Mouse (Mus musculus) retina, postnatal 1 day (tissue): ENCODE measurements at regions not wholly inside any gene's neighbourhood (a gene's known extent, or its start where the extent isn't known, plus 50 kb on each side); places are given as distances from the start of the nearest gene placed in this dataset.

ENCODE experiments used
- DNase-seq: peaks from one replicate; pipeline ENCODE4 v3.0.0-alpha.2; 2012

DNA sequence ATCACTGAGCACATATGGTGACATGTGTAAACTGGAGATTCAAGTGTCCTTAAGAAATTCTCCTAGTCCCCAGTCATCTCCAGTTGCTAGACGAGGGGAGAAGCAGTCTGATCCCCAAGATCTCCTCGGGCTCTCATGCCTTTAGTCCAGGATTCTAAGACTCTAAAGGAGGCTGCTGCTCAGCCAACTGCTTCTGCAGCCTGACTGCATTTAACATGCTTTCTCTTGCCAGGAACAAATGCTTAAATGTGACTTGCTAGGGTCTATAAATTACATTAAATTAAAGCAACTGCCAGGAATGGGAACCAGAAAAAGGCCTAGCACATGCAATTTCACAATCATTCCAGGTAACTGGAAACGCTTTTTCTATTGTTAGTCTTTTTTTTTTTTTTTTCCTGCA, 599.8 kb upstream of the Gcfc2 start:
- no peak for DNase-seq

- no peak for DNase-seq
These were observed 559.4 kb upstream of the Gcfc2 start for GRCm38 (mm10) chr6:81363969-81364529.

- no peak for DNase-seq
These were observed 535.0 kb upstream of the Gcfc2 start for GRCm38 (mm10) chr6:81388484-81388883.

GRCm38 (mm10) chr6:81403122-81403521, 520.3 kb upstream of the Gcfc2 start:
- no peak for DNase-seq

DNA sequence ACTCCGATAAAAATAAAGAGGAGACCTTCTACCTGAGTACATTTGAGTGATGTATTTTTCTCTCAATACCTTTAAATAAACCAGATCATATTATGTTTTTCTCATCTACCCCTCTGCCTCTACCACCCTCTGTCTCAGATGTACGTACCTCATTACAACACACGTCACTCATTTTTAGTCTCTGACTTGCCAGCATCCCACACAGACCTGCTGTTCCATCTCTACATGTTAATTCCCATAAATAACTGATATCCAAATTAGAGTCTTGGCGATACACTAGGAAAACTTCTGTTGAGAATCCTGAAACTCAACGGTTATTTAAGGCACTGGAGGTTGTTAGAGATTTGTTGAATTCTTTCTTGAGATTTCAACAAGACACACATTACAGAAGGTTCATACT, 509.9 kb upstream of the Gcfc2 start:
- DNase-seq: no peak

GRCm38 (mm10) chr6:81434745-81435144, 488.7 kb upstream of the Gcfc2 start:
- DNase-seq: no peak

DNA sequence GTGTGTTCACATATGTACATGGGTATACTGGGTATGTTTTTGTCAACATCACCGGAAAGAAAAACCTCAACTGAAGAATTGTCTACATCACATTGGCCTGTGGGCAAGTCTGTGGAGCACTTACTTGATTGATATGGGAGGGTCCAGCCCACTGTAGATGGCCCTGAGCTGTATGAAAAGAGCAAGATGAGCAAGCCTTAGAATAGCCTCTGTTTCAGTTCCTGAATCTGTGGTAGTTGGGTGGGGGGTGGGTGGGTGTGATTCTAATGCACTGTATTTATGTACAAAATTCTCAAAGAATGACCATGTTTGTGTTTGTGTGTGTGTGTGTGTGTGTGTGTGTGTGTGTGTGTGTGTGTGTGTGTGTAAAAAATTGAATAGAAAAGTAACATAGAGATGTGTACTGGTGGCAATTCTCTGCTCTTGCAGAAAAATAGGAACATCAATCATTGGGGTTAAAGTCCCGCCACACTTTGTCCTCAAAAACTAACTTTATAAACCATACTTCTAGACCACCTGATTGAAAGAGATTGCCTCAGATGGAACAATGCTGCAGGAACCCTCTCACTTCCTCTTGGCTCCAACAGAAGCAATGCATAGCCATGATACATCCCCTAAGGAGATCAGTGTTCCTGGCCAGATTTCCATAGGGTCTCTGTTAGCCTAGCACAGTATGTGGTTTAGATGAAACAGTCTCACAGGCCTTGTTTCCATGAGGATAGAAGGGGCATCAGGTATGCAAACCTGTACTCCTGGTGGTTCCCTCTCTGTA, 484.3 kb upstream of the Gcfc2 start:
- no peak for DNase-seq

DNA sequence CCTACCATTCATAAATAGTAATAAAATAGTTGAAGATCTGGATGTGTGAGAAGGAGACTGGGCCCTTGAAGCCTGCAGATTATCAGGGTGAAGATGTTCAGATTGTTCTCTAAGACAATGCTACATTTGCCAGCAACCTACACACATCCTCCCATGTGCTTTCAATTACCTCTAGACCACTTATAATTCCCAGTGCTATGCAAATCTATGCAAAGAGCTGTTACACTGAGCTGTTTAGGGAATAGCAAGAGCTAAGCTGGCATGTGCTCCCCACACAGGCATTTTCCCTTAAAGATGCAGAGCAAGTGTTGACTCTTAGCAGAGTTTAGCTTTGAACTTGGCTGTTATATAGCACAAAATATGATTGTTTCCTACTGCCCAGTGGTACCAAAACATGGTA, 482.1 kb upstream of the Gcfc2 start:
- no peak for DNase-seq

DNA sequence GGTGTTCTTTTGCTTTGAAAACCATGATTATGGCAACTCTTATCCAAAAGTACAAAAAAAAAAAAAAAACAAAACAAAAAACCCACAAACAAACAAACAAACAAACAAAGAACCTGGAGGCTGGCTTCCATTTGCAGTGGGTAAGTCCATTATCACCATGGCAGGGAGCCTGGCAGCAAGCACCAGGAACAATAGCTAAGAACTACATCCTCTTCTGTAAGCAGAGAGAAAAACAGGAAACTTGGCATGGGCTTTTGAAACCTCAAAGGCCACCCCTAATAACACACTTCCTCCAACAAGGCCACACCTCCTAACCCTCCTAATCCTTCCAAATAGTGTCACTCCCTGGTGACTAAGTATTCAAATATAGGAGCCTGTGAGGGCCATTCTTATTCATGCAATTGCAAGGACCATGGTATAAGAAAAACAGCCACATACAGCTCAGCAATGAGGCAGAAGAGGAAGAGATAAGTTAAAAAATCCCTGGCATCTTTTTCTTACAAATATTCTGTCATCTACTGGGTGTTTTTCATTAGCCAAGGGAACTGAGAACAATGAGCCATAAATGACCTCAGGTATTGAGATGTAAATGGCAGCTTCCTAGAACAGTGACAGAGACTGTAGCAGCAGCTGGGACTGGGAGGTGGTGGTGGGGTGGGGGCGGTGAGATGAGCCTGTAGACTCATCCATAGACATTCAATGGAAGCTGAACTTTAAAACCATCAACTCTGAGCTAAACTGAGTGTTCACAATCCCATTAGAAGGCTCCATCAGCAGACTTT, 477.3 kb upstream of the Gcfc2 start:
- DNase-seq: no peak

DNA sequence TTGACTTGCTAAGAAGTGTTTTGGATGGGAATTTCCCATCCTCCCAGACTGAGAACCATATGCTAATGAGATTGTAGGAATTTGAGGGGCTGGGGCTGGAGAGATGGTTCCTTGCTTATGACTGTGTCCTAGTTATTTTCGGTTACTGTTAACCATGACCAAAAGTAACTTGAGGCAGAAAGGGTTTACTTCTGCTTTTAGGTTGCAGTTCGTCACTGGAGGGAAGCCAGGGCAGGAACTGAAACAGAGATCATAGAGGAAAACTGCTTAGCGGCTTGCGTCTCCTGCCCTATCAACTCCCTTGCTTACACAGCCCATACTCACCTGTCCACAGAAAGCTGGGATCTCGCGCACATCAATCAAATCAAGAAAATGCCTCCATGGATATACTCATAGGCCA, 475.8 kb upstream of the Gcfc2 start:
- no peak for DNase-seq

- no peak for DNase-seq
These were observed 475.1 kb upstream of the Gcfc2 start for GRCm38 (mm10) chr6:81448366-81448765.

- DNase-seq: no peak
These were observed 462.4 kb upstream of the Gcfc2 start for GRCm38 (mm10) chr6:81461095-81461494.

DNA sequence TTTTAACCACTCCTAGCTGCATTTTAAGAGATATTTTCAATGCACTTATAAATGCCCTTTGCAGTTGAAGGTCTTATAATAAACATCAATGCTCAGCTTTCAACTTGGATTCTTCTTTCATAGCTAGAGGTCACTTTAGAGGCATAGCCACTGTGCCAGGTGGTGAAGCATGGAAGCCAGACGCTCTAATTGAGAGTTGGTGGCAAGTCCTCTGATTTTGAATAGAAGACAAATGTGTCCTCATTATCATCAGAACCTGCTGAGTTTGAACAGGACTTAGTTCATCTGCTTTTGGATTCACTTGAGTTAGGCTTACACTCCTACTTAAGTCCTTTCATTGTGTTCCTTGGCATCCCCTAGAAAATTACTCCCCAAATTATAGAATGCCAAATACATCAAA, 459.0 kb upstream of the Gcfc2 start:
- no peak for DNase-seq

GRCm38 (mm10) chr6:81466536-81466935, 456.9 kb upstream of the Gcfc2 start:
- no peak for DNase-seq

DNA sequence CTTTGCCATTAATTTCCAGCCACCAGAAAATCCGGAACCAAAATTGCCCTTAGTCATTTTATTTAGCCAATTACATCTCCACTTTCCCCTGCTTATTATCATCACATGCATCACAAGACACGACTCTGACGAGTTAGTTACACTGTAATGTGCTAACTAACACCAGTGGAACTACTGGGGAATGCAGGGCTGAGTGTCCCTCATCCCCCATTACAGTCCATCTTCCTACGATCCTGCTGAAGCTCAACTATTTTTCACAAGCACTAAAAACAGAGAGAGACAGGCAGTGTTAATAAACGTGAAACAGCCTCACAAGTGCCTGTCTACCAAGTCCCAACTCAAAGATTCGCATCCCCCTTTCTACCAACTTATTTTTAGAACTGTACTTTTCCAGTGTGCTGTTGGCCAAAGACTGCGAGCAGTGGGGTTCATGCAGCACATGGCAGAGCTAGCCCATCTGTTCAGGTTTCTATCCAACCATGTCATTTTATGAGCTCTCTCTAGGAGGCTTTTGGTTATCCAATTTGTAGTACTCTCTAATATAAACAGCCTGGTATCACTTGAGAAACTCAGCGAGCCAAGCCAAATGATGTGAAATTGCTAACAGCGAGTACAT, 452.0 kb upstream of the Gcfc2 start:
- no peak for DNase-seq

GRCm38 (mm10) chr6:81472506-81472905, 451.0 kb upstream of the Gcfc2 start:
- no peak for DNase-seq

DNA sequence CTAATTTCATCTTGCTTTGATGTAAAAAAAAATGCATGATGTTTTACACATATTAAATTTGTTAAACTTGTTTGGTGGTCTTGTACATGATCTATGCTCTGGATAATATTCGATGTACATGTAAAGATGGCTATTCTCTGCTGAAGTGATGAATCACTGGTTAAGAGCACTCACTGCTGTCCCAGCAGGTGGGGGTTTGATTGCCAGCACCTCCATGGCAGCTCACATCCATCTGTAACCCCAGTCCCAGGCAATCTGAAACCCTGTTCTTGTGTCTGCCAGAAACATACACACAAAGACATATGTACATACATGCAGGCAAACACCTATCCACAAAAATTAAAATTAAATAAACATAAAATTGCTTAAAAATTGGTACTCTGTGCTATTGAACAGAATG, 448.7 kb upstream of the Gcfc2 start:
- no peak for DNase-seq

DNA sequence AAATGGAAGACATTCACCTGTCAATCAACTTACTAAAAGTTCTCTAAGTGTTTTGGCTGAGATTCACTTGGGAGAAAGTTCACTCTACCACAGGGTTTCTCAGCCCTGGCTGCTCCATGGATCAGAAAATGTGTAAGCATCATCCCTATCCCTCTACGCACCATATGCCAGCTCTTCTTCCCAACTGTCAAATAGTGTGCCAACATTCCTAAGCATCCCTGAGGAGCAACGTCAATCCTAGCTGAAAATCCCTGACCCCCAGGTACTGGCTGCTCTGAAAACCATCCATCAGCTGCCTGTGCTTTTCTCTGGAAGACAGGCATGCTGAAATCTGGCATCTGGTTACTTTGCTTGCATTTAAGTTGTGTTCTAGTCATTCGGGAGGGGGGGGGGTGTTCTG, 436.5 kb upstream of the Gcfc2 start:
- DNase-seq: no peak

DNA sequence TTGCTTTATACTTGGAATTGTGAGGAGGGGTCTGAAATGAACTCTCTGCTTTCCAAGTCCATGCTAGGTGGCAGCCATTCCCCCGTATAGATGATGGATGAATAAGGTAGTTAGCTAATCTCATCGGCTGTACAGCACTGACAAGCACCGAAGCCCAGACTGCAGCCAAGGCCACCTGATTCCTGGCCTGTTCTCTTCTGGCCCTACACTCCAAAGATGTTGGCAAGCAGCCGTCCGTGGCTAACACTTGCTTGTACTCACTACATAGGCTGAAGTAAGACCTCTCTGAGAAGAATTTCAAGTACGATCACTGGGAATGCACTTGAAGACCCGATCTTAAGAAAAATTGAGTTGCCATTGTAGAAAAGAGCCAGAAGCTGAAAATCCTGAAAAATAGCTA, 427.2 kb upstream of the Gcfc2 start:
- DNase-seq: no peak

GRCm38 (mm10) chr6:81517185-81517584, 406.3 kb upstream of the Gcfc2 start:
- DNase-seq: no peak

GRCm38 (mm10) chr6:81562260-81562659, 361.2 kb upstream of the Gcfc2 start:
- DNase-seq: no peak

- DNase-seq: no peak
These were observed 360.3 kb upstream of the Gcfc2 start for GRCm38 (mm10) chr6:81563192-81563591.

DNA sequence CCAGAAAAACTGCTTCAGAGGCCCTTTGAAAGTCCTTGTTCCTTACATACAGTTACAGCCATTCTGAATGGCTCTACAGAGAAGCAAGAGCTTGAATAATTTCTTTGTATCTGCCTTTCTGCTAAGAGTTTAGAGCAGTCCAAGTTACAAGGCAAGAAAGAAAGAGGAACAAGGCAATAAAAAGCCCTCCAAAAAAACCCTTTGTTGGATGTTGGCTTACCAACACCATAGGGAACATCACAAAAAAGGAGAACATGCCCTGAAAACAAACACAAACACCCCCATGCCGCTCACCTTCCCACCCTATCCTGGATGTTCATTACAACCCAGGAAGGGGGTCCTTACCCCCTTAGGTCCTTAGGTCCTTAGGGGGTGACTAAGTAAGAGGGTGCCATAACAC, 359.2 kb upstream of the Gcfc2 start:
- no peak for DNase-seq
